Mouse (Mus musculus) embryo, embryonic 11 days (tissue): ENCODE results near the gene Cdc42ep1.
A peak's percentile ranks its signal among the peaks of the same experiment; 100 is the strongest.

Experiments used
- DNase-seq: peaks from one replicate; pipeline ENCODE4 v3.0.0-alpha.2; 2015

Gene Cdc42ep1

GRCm38 (mm10) chr15:78842371-78843163 is at the start of gene Cdc42ep1:
Gene Cdc42ep1 (plus strand): TSS chr15:78842624.
- peak; percentile 78 for DNase-seq

- peak; percentile 58 for DNase-seq
These were observed 46.0 kb upstream of the Cdc42ep1 start for GRCm38 (mm10) chr15:78796196-78797059.

DNA sequence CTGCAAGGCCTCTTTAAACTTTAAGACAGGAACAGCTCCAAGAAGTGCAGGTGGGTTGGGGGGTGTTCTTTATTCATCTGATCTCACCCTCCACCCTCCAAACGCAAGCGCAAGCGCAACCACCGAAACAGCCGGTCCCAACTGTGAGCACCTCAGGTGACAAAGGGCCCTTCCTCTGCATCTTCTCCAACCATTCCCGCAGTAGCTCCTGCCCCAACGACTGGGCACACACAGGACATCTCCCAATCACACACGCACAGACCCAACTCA is 45.4 kb upstream of the Cdc42ep1 start:
- DNase-seq, result no peak

DNA sequence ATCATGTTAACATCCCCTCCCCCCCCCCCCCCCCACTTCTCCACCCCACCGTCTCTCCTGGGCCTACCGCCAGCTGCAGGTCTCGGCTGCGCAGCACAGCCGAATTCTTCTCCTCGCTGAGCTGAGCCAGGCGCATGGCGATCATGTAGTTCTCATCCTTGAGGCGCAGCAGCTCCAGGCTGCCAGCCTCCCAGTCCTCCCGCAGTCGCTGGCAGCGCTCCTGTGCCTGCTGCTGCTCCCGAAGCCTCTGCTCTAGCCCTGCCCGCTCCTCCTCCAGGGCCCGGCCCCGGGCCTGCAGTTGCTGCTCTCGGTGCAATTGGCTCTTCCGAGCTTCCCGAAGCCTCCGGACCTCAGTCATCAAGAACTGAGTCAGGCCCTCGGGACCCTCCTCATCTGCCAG is 43.4 kb upstream of the Cdc42ep1 start:
- DNase-seq, result peak; percentile 23

DNA sequence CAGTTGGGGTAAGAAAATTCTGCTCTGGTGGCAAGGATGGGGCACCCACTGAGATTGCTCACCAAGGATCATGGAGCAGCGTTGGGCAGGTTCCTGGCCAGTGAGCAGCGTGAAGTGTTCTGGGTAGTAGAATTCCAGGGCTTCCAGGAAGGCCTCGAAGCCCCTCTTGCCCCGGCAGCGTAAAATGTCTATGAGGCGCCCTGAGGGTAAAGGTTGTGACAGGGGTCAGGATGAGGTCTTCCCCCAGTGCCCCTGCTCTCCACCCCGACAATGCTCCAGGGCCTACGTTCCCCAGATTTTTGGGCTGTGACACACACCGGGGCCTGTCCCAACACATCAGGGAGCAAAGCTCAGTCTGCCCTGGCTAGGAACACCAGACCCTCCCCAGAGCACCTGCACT is 40.9 kb upstream of the Cdc42ep1 start:
- DNase-seq, result no peak

GRCm38 (mm10) chr15:78801971-78802741 is 40.3 kb upstream of the Cdc42ep1 start:
- peak; percentile 45 for DNase-seq

GRCm38 (mm10) chr15:78802776-78803391 is 39.5 kb upstream of the Cdc42ep1 start, which contains the start of gene Card10:
Gene Card10 (minus strand): TSS chr15:78803042.
- DNase-seq, result peak; percentile 75

DNA sequence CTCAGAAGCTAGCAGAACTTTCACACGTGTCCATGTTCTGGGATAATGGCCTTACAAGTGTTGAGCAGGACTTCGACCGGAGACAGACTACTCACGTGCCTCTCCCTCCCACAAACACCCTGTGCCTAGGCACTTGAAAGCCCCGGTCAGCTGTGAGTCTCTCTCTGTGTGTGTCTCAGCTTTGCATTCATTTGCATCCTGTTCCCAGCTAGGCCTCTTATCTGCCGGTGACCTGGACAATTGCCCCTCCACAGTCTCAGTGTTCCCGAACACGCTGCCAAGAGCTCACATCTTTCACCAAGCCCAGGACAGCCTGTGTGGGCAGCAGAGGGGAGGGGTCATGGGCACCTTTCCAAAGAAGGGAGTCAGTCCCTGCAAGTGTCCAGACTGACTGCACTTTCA is 38.9 kb upstream of the Cdc42ep1 start:
- peak; percentile 29 for DNase-seq

- no peak for DNase-seq
These were observed 38.1 kb upstream of the Cdc42ep1 start for GRCm38 (mm10) chr15:78804326-78804725.

GRCm38 (mm10) chr15:78805351-78805750 is 37.1 kb upstream of the Cdc42ep1 start:
- DNase-seq, result no peak

DNA sequence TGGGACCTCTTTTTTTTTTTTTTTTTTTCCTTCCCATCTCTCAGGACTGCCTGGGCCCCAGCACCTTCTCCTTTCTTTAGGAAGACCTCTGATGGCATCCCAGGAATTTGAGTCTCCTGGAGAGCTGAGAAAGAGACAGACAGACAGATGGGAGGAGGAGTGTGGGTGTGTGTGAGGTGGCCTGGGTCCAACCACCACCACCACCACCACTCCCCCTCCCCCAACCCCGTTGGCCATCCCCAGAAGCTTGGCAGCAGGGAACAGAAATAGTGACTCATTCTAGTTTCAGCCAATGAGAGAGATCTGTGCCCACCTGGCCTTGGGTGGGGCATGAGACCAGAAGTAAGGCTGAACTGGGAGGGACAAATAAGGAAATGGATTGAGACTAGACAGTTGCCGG is 35.8 kb upstream of the Cdc42ep1 start:
- DNase-seq, result no peak

DNA sequence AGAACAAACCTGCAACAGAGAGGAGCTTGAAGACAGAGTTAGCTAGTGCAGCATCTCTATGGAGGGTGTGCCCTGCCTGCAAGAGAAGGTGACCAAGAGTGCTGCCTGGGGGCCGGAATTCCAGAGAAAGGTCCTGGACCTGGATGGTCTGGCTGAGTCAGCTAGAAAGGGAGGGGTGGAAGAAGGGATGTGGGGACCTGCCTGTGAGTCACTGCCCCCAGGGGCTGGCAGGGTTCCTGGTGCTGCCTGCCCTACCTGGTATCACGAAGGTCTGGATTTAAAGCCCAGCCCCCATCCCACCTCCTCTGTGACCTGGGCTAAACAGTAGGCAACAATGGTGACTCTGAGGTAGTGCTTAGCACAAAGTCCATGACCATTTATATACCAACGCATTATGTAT is 35.3 kb upstream of the Cdc42ep1 start:
- no peak for DNase-seq

GRCm38 (mm10) chr15:78808980-78809379 is 33.4 kb upstream of the Cdc42ep1 start:
- no peak for DNase-seq

DNA sequence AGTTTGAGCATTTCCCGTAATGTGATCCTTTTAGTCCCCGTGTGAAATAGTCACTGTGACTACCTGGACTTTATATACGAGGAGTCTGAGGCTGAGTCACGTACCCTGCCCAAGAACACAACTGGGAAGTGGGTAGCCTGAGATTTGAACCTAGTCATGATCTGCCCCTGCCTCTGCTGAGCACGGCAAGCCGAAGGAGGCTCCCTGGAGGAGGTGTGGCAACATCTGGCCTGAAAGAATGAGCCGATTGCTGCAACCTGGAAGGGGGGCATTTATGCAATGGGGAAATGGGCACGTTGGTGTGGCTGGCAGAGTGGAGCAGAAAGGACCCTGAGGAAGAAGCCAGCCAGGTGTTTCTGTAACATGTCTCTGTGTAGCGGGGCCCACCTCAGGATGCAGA is 32.7 kb upstream of the Cdc42ep1 start:
- no peak for DNase-seq

GRCm38 (mm10) chr15:78810146-78810545 is 32.3 kb upstream of the Cdc42ep1 start:
- DNase-seq, result no peak

DNA sequence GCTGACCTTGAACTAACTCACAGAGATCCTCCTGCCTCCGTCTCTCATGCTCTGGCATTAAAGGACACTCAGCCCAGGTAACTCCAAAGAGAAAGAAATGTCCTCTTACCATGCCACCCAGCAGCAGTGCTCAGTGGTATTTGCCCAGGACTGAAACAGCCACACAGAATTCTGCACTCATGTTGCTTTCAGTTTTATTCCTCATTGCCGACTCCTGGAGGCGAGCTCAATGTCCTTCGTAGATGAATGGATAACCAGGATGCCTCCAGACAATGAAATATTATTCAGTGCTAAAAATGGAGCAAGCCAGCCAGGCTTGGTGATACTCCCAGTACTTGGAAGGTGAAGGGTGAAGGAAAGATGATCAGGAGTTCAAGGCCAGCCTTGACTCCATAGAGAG is 28.8 kb upstream of the Cdc42ep1 start:
- DNase-seq, result no peak

GRCm38 (mm10) chr15:78815314-78816073 is 26.9 kb upstream of the Cdc42ep1 start:
- no peak for DNase-seq

- no peak for DNase-seq
These were observed 26.4 kb upstream of the Cdc42ep1 start for GRCm38 (mm10) chr15:78816074-78816391.

GRCm38 (mm10) chr15:78826213-78827204 is 15.9 kb upstream of the Cdc42ep1 start:
- peak; percentile 94 for DNase-seq

DNA sequence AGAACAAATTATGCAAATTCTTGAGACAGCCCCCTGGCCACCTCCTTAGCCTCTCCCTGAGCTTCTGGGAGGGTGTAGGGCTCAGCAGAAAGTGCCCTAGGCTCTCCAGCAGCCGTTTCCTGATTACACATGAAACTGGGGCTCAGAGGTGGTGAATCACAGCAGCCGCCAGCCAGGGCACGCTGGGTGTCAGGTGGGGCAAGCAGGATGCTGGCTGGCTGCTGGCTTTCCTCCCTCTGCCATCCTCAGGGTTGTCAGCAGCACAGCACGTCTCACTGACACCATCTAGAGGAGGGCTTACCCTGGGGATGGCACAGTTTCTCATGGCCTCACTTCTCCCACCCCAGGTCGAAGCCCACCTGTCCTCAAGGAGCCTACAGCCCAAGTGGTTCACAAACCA is 14.1 kb upstream of the Cdc42ep1 start:
- no peak for DNase-seq

DNA sequence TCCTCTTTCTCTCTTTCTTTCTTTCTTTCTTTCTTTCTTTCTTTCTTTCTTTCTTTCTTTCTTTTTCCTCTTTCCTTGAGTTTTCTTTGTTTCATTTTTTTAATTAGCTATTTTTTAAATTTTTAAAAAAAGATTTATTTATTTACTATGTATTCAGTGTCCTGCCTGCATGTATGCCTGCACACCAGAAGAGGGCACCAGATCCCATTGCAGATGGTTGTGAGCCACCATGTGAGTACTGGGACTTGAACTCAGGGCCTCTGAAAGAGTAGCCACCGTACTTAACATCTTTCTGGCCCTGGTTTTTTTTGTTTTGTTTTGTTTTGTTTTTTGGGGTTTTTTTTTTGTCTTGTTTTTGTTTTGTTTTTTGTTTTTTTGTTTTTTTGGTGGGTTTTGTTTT is 12.8 kb upstream of the Cdc42ep1 start:
- no peak for DNase-seq
